Mouse (Mus musculus): ENCODE results near the gene Gm9903.

Gm9903 gene

DNA sequence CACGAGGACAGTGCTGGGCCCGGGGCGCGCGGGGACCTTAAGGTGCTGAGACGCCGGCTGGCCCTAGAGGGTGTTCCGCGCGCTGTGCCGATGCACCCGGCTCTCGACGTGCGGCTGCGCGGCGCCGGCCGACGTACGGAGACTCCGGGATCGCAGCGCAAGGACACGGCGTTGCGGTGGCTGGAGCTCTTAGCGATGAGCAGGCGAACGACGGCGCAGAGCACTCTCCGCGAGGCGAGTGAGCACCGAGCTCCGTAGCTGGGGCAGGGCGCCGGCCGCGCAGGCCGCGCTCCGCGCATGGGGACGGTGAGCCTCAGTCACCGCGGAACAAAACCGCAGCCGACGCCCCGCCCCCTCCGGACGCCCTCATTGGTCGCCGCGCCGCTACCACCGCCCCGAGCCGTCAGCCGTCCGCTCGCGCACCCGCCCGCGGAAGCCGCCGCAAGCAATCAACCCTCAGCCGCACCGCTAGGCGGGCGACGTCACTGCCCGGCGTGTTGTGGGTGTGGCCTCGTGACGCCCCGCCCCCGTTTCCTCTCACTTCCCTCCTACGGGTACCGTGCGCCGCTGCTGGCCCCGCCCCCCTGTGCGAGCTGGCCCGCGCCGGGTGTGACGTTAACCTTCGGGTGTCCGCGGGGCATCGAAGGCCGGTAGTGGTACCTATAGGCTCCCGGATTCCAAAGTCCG lies at the start of gene Gm9903, which contains the start of gene Fam53a:
TSS of gene Gm9903 (plus strand) at position 625 of the 687 bp plus-strand sequence.
TSS of gene Fam53a (minus strand) at position 335 of the 687 bp plus-strand sequence.
- in situ Hi-C loops (cut with MboI, MseI) = no loop called here

- in situ Hi-C loops (cut with MboI, MseI) = no loop called here
Measured at GRCm38 (mm10) chr5:33580336-33580735, 49.4 kb upstream of the Gm9903 start.

DNA sequence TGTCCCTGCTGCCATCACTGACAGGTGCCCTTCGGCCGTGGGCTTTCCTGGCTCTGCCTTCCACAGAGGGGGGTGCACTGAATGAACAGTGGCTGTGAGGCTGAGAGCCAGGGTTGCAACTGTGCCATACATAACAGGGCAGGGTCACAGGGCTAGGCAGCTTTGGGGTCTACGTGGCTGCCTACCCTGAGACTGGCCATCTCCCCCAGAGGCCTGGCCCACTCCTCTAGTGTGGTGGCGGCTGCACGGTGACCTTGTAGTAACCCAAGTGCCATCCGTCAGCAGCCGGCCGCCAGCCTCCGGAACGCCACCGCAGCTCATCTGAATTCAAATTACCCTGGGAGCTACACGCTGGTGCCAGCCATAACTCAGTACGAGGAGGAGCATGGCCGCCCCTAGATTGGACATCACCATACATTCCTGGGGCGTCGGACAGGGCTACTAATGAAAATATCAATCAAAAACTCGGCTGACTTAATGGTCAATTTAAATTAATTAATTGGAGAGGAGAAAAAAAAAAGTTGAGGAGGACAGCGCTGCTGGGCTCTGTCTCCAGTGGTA lies 42.1 kb upstream of the Gm9903 start:
- in situ Hi-C loops (cut with MboI, MseI) = loop anchor here (5.0 kb wide), 1 partner anchor 95 kb away; no protein-coding TSS in a partner anchor

- in situ Hi-C loops (cut with MboI, MseI) = loop anchor here (5.0 kb wide), 1 partner anchor 96 kb away; no protein-coding TSS in a partner anchor
Measured at GRCm38 (mm10) chr5:33588066-33588465, 41.7 kb upstream of the Gm9903 start.

- in situ Hi-C loops (cut with MboI, MseI) = loop anchor here (5.0 kb wide), 1 partner anchor 97 kb away; no protein-coding TSS in a partner anchor
Measured at GRCm38 (mm10) chr5:33589221-33589888, 40.4 kb upstream of the Gm9903 start.

- in situ Hi-C loops (cut with MboI, MseI) = no loop called here
Measured at GRCm38 (mm10) chr5:33593620-33594019, 36.1 kb upstream of the Gm9903 start.

DNA sequence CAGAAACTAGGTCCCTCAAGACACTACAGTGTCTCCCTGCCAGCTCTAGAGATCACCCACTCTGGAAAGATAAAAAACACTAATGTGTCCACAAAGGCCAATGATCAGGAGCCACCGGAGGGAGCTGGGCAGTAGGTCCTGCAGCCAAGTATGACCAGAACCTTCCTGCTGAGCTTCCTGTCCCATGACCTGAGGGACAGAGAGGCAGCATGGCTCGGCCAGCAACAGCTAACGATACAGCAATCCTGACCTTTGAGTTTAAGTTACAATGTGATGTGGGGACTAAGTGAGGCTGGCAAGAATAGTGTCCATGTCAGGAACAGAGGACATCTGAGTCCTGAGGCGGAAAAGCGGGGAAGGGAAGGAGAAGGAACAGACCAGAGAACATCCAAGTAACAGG lies 24.4 kb upstream of the Gm9903 start:
- in situ Hi-C loops (cut with MboI, MseI) = no loop called here

DNA sequence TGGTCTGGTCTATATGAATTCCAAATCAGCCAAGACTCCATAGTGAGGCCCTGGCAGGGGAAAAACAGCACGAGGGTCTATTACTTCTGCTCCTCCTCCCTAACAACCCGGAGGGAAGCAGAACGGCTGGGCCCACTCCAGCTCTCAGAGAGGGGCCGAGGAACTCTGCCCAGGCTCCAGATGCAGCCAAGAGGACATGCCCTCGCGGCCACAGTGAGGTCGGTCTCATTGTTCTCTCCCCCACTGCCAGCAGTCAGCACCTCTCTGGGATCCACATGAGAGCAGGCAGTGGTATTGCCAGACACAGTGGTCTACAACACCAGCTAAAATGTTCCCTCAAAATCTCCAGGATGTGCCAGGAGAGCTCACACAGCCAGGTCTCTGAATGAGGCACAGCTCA lies 23.1 kb upstream of the Gm9903 start:
- in situ Hi-C loops (cut with MboI, MseI) = no loop called here

GRCm38 (mm10) chr5:33607434-33607833 lies 22.3 kb upstream of the Gm9903 start:
- in situ Hi-C loops (cut with MboI, MseI) = no loop called here

DNA sequence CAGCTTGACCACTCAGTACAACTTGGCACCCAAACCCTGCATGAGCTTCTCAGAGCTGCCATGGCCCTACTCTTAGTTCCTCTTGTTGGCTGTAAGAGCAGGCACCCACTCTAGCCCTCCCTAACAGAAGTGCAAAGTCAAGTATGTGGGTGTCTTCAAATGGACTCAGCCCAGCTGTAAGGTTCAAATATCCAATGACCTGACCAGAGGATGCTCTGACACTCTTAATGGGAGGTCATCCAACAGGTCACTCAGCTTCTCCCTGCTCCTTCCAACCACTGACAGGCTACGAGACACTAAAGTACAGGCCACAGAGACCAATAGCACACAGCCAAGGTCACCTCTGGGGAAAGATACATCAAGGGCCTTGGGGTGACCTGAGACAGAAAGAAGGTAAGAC lies 20.5 kb upstream of the Gm9903 start:
- in situ Hi-C loops (cut with MboI, MseI) = no loop called here

DNA sequence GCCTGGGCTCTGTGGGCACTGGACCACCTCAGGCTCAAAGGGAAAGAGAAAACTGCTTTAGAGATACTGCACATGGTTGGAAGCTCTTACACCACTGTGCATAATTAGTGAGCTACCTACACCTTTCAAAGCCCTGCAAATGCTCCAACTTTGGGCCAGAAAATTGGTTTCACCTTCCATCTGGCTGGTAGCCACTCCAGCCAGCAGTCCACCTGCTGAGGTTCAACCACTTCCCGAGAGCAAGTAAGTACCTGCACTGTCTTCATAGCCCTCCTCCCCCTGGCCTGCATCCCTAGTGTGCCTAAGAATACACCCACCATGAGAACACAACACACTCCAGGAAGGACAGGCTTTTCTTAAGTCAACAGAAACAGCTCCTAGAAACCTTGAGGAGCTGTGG lies 17.9 kb upstream of the Gm9903 start:
- in situ Hi-C loops (cut with MboI, MseI) = no loop called here

DNA sequence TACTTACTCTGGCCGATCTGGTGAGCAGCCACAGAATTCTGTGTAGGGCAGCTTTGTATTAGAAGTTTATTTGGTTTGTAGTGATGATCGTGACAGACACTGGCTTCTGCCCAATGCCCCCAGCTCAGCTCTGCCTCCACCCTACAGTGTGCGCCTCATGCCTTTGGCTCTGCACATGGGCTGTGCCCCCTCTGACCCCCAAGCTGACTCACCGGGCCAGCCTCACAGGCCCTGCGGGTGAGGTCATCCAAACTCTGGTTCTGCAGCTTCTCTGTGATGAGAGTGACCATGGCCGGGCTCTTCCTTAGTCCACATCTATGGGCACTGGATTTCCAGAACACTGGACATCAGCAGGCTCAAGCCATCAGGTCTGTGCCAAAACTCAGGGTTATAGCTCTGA lies 15.3 kb upstream of the Gm9903 start:
- in situ Hi-C loops (cut with MboI, MseI) = no loop called here

- in situ Hi-C loops (cut with MboI, MseI) = no loop called here
Measured at GRCm38 (mm10) chr5:33622671-33623070, 7.1 kb upstream of the Gm9903 start.

- in situ Hi-C loops (cut with MboI, MseI) = no loop called here
Measured at GRCm38 (mm10) chr5:33623766-33624165, 6.0 kb upstream of the Gm9903 start.

- in situ Hi-C loops (cut with MboI, MseI) = no loop called here
Measured at GRCm38 (mm10) chr5:33627968-33628367, 1.8 kb upstream of the Gm9903 start.

DNA sequence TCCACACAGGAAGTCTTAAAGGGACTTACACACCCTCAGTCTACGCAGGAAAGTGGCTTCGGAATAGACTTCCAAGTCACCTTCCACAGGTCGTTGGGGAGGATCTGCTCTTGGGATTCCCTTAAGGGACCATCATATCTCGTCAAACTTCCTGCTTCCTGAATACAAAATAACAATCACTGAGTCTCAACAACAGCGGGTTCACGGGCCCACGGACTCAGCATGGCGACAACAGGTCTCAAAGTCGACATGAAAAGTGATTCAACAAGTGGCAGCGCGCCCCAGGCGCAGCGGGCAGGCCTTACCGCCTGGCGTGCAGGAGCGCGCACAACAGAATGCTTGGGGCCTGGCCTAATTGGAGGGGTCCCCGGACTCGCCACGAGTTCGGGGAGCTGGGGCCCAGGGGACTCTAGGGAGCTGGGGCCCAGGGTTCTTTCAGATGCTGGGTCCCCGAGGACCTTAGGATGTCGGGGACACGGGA lies 865 bp upstream of the Gm9903 start:
- in situ Hi-C loops (cut with MboI, MseI) = no loop called here

DNA sequence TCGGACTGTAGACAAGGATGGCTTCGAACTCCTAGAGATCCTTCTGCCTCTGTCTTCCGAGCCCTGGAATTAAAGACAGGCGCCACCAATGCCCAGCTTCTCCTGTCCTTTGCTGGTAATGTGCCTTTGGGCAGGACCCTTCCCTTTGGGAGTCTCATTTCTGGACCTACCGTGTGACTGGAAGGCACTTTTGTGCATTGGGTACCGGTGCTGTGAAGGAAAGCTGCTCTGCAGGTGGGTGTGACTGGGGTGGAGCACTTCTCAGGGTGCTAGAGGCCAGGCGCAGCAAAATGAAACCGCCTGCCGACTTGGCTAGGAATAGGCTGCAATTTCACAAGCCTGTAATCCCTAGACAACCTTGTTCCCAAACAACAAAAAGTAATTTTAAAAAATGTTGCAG lies 336 bp downstream of the Gm9903 start:
- in situ Hi-C loops (cut with MboI, MseI) = no loop called here

DNA sequence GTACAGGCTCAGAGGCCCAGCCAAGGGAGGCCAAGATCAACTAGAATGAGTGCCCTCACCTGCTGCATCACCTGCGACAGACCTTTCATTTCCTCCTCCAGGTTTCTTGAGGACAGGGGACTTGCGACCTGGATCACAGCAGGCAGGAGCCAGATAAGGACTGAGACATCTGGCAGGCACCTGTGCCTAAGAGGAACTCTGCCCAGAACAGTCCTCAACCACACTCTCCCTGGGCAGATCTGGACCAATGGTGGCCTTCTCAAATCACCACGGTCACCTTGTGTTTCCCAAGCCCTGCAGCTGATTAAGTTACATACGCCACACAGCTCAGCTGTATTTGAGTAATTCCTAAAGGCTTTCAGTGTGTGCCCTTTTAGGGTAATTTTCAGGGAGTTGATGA lies 890 bp downstream of the Gm9903 start:
- in situ Hi-C loops (cut with MboI, MseI) = no loop called here

GRCm38 (mm10) chr5:33632526-33632925 lies 2.8 kb downstream of the Gm9903 start:
- in situ Hi-C loops (cut with MboI, MseI) = no loop called here

DNA sequence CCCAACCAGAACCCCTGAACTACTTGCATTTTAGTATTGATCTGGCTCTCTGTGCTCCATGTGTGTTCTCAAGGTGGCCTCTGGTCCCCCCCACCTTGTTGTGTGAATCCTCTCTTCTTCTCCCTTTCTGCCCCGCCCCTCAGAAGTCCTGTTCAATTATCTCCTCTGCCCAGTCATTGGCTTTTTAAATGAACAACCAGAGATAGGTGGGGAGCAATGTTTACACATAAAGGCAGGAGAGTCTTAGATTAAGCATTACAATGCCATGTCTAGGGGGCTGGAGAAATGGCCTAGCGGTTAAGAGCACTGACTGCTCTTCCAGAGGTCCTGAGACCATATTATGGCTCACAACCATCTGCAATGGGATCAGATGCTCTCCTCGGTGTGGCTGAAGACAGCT lies 5.6 kb downstream of the Gm9903 start:
- in situ Hi-C loops (cut with MboI, MseI) = no loop called here

DNA sequence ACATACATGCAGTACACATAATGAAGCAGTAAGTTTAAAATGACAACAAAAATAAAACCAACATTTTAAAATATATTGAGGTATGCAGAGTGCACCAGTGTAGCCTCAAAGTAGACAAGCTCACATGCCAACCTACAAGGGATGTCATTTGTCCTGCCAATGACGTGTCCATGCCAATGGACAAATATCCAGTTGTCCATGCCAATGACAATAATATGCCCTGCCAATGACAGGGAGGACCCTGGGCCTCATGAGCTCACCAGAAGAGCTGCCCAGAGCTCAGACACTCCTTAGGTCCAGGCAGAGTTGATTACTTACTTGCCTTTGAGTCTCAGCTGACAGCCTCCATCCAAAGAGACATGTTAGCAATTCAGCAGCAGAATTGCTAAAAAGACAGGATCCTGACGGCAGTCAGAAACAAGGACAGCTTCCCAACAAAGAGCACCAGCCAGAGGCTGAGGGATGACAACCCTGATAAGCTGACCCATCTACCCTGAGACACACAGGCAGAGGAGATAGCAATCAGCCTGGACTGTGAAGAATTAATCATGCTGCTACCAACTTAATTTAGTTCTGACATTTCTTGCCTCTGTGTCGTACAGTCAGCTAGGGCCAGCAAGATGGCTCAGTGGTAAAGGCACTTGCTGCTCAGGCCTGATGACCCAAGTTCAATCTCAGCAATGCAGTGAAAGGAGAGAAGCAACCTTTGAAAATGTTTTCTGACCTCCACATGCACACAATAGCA lies 8.1 kb downstream of the Gm9903 start:
- in situ Hi-C loops (cut with MboI, MseI) = no loop called here

DNA sequence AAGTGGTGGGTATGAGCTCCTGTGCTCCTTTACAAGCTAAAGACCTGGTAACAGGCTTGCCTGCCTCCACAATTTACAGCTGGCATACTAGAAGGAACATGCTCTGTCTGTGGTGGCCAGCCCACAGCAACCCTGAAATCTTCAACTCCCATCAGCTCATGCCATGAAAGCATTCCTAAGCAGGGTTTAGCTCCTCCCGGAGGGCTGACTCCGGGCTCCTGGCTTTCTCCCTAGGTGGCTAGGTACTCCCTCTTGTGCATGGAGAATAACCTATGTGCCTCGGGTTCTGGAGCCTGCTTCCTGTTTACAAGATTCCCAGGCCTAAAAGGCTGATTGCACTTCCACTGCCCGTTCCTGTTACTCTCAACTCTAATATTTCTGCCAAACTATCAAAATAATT lies 9.1 kb downstream of the Gm9903 start:
- in situ Hi-C loops (cut with MboI, MseI) = no loop called here
